In genomic region chr17:24677500-24678080, GRCm38 (mm10) we compare ENCODE assay signal across 29 mouse cellular contexts. TPM values are rescaled to one million over a fixed set of nuclear protein-coding genes. Genes with fewer than 3 reads are reported as not detected.
DNase-seq lines count a peak whose midpoint lies in the region; ATAC-seq lines count a peak whose summit lies in the region.
"Had no signal": no experiment of that assay in that cellular context is flagged by ENCODE, and none has a peak within 500 bp of the region (broad histone marks: within the 10 kb centered on the region; RNA-seq: fewer than 3 reads in every experiment).

No protein-coding gene starts in this region.

- H3K27me3 ChIP-seq in intestine, embryonic 16.5 days (replicated peaks; ENCODE audit: control insufficient read depth, insufficient read depth, low read length) = no peaks in the 10 kb centered on the region
- no peaks in the 10 kb centered on the region for H3K27me3 ChIP-seq in stomach, embryonic 15.5 days (replicated peaks)
- H3K27me3 ChIP-seq: embryonic facial prominence, embryonic 15.5 days; hindbrain, embryonic 15.5 days had no signal

- H3K36me3 ChIP-seq in intestine, embryonic 16.5 days (ENCODE audit: control insufficient read depth, insufficient read depth, low read length) = peaks cover 32% of the 10 kb centered on the region
- H3K36me3 ChIP-seq in stomach, embryonic 15.5 days = peaks cover 53% of the 10 kb centered on the region

- peak; percentile 88 for DNase-seq in heart, adult 11 months
- DNase-seq in heart, adult 8-10 months (ENCODE audit: low spot score) = no peak
- peak; percentile 82 for DNase-seq in ES-CJ7 (ENCODE audit: low read depth, low spot score)
- no peak for DNase-seq in left cerebral cortex, postnatal 4 days
- DNase-seq in thymus, postnatal 10 days (ENCODE audit: low spot score in 2 of 2) = no peak
- no peak for DNase-seq in urinary bladder, adult 2 months (ENCODE audit: low spot score)
- DNase-seq: adrenal gland, postnatal 10 days; cerebellum, adult 8-10 months; cerebellum, postnatal 36 days; embryo, embryonic 11 days; kidney, adult 8-10 months; kidney, postnatal 14 days; spleen, adult 18-20 months; thymus, postnatal 4 days had no signal

- peak; percentile 88 for ATAC-seq in intestine, embryonic 16.5 days
- ATAC-seq in stomach, embryonic 15.5 days (ENCODE audit: insufficient read depth, low FRiP score, low read depth) = peak; percentile 79
- ATAC-seq: forebrain, embryonic 14.5 days; lung, postnatal 0 days; midbrain, embryonic 16.5 days had no signal

- H3K9ac ChIP-seq in intestine, embryonic 16.5 days (ENCODE audit: low read depth, low read length) = 0 out of 2 replicates have a peak overlapping the region, but pooled peaks have one; percentile 34
- no peak overlapping the region for H3K9ac ChIP-seq in stomach, embryonic 15.5 days
- H3K9ac ChIP-seq: embryonic facial prominence, embryonic 15.5 days; hindbrain, embryonic 15.5 days had no signal

- no peak overlapping the region for H3K4me3 ChIP-seq in intestine, embryonic 16.5 days (ENCODE audit: low read length)
- no peak overlapping the region for H3K4me3 ChIP-seq in stomach, embryonic 15.5 days (replicated peaks)
- H3K4me3 ChIP-seq: embryonic facial prominence, embryonic 15.5 days; hindbrain, embryonic 15.5 days; midbrain, embryonic 10.5 days had no signal

- peak overlapping the region; percentile 72 for H3K27ac ChIP-seq in intestine, embryonic 16.5 days (ENCODE audit: low read length)
- H3K27ac ChIP-seq in stomach, embryonic 15.5 days = no peak overlapping the region
- H3K27ac ChIP-seq: embryonic facial prominence, embryonic 15.5 days; hindbrain, embryonic 15.5 days; midbrain, embryonic 10.5 days had no signal

- 76% methylated on average over 24 of the region's 24 CpGs for WGBS in intestine, embryonic 16.5 days
- 85% methylated on average over 24 of the region's 24 CpGs for WGBS in stomach, embryonic 15.5 days

- H3K9me3 ChIP-seq in intestine, embryonic 16.5 days (ENCODE audit: control insufficient read depth, low read length) = no peaks in the 10 kb centered on the region
- no peaks in the 10 kb centered on the region for H3K9me3 ChIP-seq in stomach, embryonic 15.5 days
- H3K9me3 ChIP-seq: embryonic facial prominence, embryonic 15.5 days; hindbrain, embryonic 15.5 days; midbrain, embryonic 10.5 days had no signal

- intact Hi-C loops in left cerebral cortex, postnatal 4 days (cut with DNase I) = no loop called here

- H3K4me1 ChIP-seq in intestine, embryonic 16.5 days (ENCODE audit: control insufficient read depth, insufficient read depth, low read length) = peaks cover 1% of the 10 kb centered on the region; the same call in 1 of the 2 replicates
- H3K4me1 ChIP-seq in stomach, embryonic 15.5 days = peaks cover 4% of the 10 kb centered on the region; the same call in 1 of the 2 replicates
- H3K4me1 ChIP-seq: midbrain, embryonic 10.5 days had no signal

- peak overlapping the region; percentile 28; the same call in 1 of the 2 replicates for H3K4me2 ChIP-seq in intestine, embryonic 16.5 days (ENCODE audit: low read depth, low read length)
- no peak overlapping the region for H3K4me2 ChIP-seq in stomach, embryonic 15.5 days
- H3K4me2 ChIP-seq: embryonic facial prominence, embryonic 15.5 days; heart, embryonic 11.5 days; hindbrain, embryonic 15.5 days had no signal

RNA-seq across cellular contexts. Expression of gene Zfp598, which starts 8.1 kb away (rescaled TPM):
- total RNA-seq in heart, adult 8-10 months (2022) = 10 to 100 TPM; 14.3 to 17.0 (median 15.9) TPM
- polyA plus RNA-seq in intestine, embryonic 16.5 days (2015; fragmentation: Nextera tagmentation; extraction: Ambion mirVana) = 11.0 and 15.4 TPM in 2 replicates
- polyA plus RNA-seq in stomach, embryonic 15.5 days (2015; fragmentation: Nextera tagmentation; extraction: Ambion mirVana) = 19.3 and 22.1 TPM in 2 replicates
- total RNA-seq in left cerebral cortex, postnatal 4 days (2021) = 10 to 100 TPM; 45.5 to 48.5 TPM
- polyA plus RNA-seq in urinary bladder, adult 2 months (2012; rRNA removed) = 42.9 and 54.2 TPM in 2 replicates

RNA-seq across cellular contexts. Expression of gene Syngr3, which starts 12.2 kb away (rescaled TPM):
- total RNA-seq in heart, adult 8-10 months (2022) = under 1 TPM in 2 of 4 experiments, not detected in 2; 0.14 to 0.24 TPM
- polyA plus RNA-seq in intestine, embryonic 16.5 days (2015; fragmentation: Nextera tagmentation; extraction: Ambion mirVana) = 6.0 and 6.9 TPM in 2 replicates
- polyA plus RNA-seq in stomach, embryonic 15.5 days (2015; fragmentation: Nextera tagmentation; extraction: Ambion mirVana) = 6.3 and 6.9 TPM in 2 replicates
- 100 to 1,000 TPM; 164 to 176 TPM for total RNA-seq in left cerebral cortex, postnatal 4 days (2021)
- polyA plus RNA-seq in urinary bladder, adult 2 months (2012; rRNA removed) = 0.58 and 0.62 TPM in 2 replicates

RNA-seq across cellular contexts. Expression of gene Gfer, which starts 18.4 kb away (rescaled TPM):
- 10 to 100 TPM; 20.0 to 22.2 (median 21.1) TPM for total RNA-seq in heart, adult 8-10 months (2022)
- 47.3 and 48.5 TPM in 2 replicates for polyA plus RNA-seq in intestine, embryonic 16.5 days (2015; fragmentation: Nextera tagmentation; extraction: Ambion mirVana)
- polyA plus RNA-seq in stomach, embryonic 15.5 days (2015; fragmentation: Nextera tagmentation; extraction: Ambion mirVana) = 40.9 and 44.1 TPM in 2 replicates
- 10 to 100 TPM; 21.0 to 22.7 TPM for total RNA-seq in left cerebral cortex, postnatal 4 days (2021)
- polyA plus RNA-seq in urinary bladder, adult 2 months (2012; rRNA removed) = 21.0 and 23.7 TPM in 2 replicates

RNA-seq across cellular contexts. Expression of gene Noxo1, which starts 18.4 kb away (rescaled TPM):
- total RNA-seq in heart, adult 8-10 months (2022) = under 1 TPM; 0.49 to 0.84 (median 0.58) TPM
- 17.7 and 19.0 TPM in 2 replicates for polyA plus RNA-seq in intestine, embryonic 16.5 days (2015; fragmentation: Nextera tagmentation; extraction: Ambion mirVana)
- 3.2 and 3.5 TPM in 2 replicates for polyA plus RNA-seq in stomach, embryonic 15.5 days (2015; fragmentation: Nextera tagmentation; extraction: Ambion mirVana)
- 1 to 10 TPM; 5.6 to 7.2 TPM for total RNA-seq in left cerebral cortex, postnatal 4 days (2021)
- polyA plus RNA-seq in urinary bladder, adult 2 months (2012; rRNA removed) = 7.6 and 10.7 TPM in 2 replicates

RNA-seq across cellular contexts. Expression of gene Npw, which starts 19.3 kb away (rescaled TPM):
- total RNA-seq in heart, adult 8-10 months (2022) = not detected
- 0.29 TPM in 1 of 2 replicates, not detected in the other for polyA plus RNA-seq in intestine, embryonic 16.5 days (2015; fragmentation: Nextera tagmentation; extraction: Ambion mirVana)
- 0.30 and 0.46 TPM in 2 replicates for polyA plus RNA-seq in stomach, embryonic 15.5 days (2015; fragmentation: Nextera tagmentation; extraction: Ambion mirVana)
- total RNA-seq in left cerebral cortex, postnatal 4 days (2021) = under 1 TPM in 1 of 2 experiments, not detected in 1; 0.66 TPM
- polyA plus RNA-seq in urinary bladder, adult 2 months (2012; rRNA removed) = 0.62 and 0.80 TPM in 2 replicates
- total RNA-seq: adrenal gland, postnatal 10 days; gastrocnemius, adult 8-10 months; hematopoietic stem cell, adult 5-6 weeks; MEL had no signal
- polyA plus RNA-seq: forebrain, embryonic 14.5 days; gonadal fat pad, adult 2 months; heart, embryonic 11.5 days; heart, postnatal 0 days; midbrain, embryonic 10.5 days; neural tube, embryonic 14.5 days had no signal

Comparison
In these comparisons a context has a peak if more than half of its experiments do, and no peak if none do; other contexts are left out.
1. DNase-seq: peak in heart, adult 11 months (single experiment) and ES-CJ7 (single experiment); none in heart, adult 8-10 months (single experiment), left cerebral cortex, postnatal 4 days (single experiment), thymus, postnatal 10 days (0 of 2) and urinary bladder, adult 2 months (single experiment).